Mouse (Mus musculus) gastrocnemius, adult 18-20 months (tissue): ENCODE results near the gene Aadacl3. TPM values are rescaled to one million over a fixed set of nuclear protein-coding genes. Genes with fewer than 3 reads are reported as not detected.

Experiments used
- DNase-seq: peaks from one replicate; pipeline ENCODE4 v3.0.0; 2021; ENCODE audit warnings: low spot score
- long read RNA-seq, 2 experiments: library from polyadenylated mRNA; stranded (forward); transcript quantifications; one replicate each; pipeline ENCODE4 v2.0.0; 2021
- total RNA-seq, 2 experiments: library from RNA; stranded (reverse); gene quantifications; 2 replicates each; pipeline ENCODE4 v1.2.3; 2021

Aadacl3 gene
- not detected for total RNA-seq
- long read RNA-seq, experiment 1, result 0 reads
- long read RNA-seq, experiment 2, result 0 reads

DNA sequence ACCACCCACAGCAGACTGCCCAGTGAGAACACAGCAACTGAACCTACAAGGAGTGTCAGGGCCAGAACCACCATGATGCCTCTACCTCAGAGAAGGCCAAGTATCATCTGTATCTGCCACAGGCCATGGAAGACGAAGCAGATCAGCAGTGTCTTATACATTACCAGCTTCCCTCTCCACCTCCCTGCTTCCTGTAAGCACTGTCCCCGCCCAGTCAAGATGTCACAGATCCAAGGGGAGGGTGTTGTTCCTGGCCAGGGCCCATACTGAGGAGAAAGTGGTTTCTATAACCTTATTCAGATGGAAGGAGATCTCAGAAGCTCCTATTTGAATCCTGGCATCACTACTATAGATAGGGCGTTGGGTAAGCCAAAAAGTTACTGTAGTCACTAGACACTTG is at the start of gene Aadacl3:
TSS of gene Aadacl3 (minus strand) at position 101 of the 400 bp plus-strand sequence.
- DNase-seq, result no peak

DNA sequence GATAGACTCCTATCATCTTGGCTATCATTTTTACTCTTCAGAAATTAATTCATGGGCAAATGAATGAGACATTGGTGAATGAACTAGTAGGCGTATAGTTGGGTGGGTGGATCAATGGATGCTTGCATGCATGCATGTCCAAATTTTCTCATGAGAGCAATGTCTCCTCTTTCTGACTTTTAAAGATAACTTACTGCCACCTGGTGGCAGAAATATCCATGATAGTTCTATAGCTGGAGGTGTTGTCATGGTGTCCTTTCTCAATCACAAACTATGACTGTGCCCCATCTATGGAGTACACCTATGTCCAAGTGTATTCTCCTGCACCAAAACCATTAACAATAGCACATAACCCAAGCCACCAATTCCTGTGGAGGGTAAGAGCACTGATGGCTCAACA is 43.0 kb upstream of the Aadacl3 start:
- DNase-seq, result no peak

DNA sequence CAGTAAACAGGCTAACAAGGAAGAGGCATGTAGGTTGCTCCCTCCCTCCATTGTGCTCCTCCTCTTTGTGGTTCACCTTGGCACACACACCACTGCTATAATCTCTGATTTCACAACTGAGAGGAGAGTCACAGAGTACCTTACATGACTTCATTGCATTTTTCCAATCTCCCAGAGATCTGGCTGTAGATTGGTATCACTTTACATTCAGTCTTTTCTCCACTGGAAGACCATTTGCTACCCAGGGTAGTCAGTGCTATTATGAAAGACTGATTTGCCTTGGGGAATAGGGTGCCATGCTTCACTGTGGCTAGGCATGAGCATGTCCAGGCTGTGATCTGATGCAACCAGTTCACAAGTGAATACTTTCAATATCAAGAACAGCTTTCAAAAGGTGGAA is 29.8 kb upstream of the Aadacl3 start:
- DNase-seq, result no peak

DNA sequence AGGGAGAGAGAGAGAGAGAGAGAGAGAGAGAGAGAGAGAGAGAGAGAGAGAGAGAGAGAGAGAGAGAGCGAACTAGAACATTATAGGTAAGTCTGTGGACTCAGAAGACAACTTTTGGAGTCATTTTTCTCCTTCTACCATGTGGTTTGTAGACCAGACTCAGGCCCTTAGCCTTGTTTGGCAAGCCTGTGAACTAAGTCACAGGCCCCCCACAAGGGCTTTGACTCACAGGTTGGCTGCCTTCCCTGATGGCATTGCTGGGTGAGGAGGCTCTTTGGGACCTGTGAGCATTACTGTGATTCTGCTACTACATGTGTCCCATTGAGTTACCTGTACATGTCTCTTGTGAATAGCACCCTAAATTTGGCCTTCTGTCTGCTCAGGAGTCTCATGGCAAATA is 4.5 kb upstream of the Aadacl3 start:
- no peak for DNase-seq

DNA sequence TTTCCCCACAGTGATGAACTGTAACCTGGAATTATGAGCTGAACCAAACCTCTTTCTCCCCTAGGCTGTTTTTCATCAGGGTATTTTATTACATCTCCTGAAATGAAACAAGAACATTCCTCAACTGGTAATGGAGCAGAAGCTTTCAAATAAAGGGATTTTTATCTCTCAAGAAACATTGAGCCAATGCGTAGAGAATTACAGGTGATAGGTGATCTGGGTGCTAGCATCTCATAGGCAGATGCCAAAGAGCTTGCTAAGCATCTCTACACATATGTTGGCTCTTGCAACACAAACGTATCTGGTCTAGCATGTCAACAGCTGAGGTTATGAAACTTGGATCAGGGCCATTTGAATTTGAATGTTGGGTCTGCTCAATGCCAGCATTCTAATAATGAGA is 1.6 kb upstream of the Aadacl3 start:
- no peak for DNase-seq

DNA sequence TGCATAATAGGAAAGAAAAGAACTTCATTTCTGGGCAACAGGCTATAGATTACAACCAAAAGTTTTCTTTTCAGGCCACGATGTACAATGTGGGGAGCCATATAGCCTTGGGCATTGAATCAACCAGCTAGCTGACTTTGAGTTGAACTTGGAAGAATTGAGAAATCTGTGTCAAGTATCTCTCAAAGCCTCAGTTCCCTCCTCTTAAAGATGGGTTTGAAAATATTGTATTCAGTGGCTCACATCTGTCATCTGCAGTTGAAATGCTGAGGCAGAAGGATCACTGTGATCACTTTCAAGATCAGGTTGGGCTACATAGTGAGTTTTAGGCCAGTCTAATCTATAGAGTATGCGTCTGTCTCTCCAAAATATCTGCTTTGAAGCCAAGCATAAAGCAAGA is 10.3 kb downstream of the Aadacl3 start, which contains the start of gene Gm9944:
TSS of gene Gm9944 (minus strand) at position 101 of the 400 bp plus-strand sequence.
- no peak for DNase-seq

DNA sequence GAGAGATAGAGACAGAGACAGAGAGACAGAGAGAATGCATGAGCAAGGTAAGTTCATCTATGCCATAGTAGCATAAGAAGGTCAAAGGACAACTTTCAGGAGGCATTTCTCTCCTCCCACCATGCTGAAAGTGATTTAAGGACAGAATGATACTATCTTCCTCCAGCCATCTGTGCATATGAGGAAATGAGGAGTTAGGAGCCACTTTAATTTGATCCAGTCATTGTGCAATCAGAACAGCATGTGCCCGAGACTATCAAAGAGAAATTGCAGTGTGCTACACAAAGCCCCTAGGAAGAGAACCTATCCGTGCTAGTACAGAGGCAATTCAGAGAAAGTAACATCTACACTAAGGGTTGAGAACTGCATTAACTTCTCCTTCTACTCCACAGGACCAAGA is 15.0 kb downstream of the Aadacl3 start:
- DNase-seq, result no peak

DNA sequence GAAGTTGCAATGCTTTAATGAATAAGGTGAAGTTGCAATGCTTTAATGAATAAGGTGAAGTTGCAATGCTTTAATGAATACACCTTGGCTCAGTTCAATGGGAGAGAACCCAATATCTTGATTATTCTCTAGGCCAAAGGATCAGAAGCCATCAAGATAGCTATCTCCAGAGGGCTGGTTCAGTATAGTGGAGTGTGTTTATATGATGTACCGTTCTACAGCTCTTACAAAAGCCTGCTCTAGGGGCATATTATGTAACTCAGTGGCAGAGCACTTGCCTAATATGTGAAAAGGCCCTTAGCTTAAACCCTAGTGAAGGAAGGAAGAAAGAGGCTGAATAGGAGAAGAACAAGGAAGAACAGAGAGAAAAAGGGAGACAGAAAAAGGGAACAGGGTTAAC is 22.0 kb downstream of the Aadacl3 start:
- no peak for DNase-seq

- no peak for DNase-seq
Measured at GRCm38 (mm10) chr4:144441095-144441494, 22.5 kb downstream of the Aadacl3 start.

- no peak for DNase-seq
Measured at GRCm38 (mm10) chr4:144438672-144439071, 24.9 kb downstream of the Aadacl3 start, which contains the start of gene 1700012P22Rik. TSS of gene 1700012P22Rik (minus strand) at chr4:144438772.

DNA sequence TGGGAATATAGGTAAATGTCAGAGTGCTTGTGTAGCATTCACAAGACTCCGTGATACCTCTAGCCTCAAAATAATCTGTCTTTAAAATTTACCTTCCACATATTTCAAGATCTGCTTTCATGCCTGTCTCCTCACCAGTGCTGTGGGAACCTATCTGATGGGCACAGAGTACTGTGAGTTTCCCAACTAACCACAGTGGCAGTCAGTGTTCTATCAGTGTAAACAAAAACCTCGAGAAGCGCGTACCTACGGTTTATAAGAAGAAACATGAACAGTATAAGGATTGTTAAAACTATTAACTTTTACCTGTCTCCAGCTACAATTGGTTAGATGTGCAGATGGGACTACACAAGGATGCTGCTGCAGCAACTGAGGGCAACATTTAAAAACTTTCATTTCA is 30.3 kb downstream of the Aadacl3 start:
- no peak for DNase-seq

- DNase-seq, result no peak
Measured at GRCm38 (mm10) chr4:144430723-144431122, 32.8 kb downstream of the Aadacl3 start.

GRCm38 (mm10) chr4:144428868-144429267 is 34.7 kb downstream of the Aadacl3 start:
- no peak for DNase-seq

GRCm38 (mm10) chr4:144424590-144424989 is 39.0 kb downstream of the Aadacl3 start:
- DNase-seq, result no peak

GRCm38 (mm10) chr4:144420644-144421043 is 42.9 kb downstream of the Aadacl3 start:
- no peak for DNase-seq

DNA sequence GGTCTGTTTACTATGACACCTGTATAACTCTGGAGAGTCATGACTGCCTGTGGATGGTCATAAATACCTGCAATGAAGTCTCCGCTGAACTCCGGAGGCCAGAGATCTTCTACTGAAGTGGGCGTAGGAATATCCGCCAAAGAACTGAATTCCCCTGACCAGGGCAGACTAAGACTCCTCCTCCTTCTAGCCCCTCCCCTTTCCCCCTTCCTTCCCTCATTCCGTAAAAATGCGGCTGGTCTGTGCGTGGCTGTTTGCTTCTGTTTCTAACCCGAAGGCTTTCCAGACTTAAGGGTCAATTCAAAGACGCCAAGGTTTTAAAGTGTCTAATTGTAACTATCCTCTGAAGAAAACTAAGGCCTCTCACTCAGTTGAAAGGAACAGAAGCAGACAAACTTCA is 55.3 kb downstream of the Aadacl3 start, which contains the start of gene Pramef12:
TSS of gene Pramef12 (minus strand) at position 175 of the 400 bp plus-strand sequence.
- no peak for DNase-seq

DNA sequence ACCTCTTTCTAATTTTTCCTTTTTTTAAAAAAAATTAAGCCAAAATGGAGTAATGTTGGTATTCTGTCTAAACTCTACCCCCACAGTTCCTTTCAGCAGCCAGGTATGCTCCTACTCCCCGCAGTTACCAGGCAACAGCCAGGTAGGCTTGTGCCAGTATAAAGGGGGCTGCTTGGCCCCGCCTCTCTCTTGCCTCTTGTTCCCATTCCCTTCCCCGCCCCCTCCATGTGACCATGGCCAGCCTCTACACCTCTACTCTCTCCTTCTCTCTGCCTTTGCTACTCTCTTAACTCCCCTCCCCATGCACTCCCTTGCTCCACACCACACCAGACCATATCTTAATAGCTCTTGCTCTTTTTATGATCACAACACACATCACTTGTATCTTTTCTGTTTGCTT is 57.3 kb downstream of the Aadacl3 start:
- no peak for DNase-seq

DNA sequence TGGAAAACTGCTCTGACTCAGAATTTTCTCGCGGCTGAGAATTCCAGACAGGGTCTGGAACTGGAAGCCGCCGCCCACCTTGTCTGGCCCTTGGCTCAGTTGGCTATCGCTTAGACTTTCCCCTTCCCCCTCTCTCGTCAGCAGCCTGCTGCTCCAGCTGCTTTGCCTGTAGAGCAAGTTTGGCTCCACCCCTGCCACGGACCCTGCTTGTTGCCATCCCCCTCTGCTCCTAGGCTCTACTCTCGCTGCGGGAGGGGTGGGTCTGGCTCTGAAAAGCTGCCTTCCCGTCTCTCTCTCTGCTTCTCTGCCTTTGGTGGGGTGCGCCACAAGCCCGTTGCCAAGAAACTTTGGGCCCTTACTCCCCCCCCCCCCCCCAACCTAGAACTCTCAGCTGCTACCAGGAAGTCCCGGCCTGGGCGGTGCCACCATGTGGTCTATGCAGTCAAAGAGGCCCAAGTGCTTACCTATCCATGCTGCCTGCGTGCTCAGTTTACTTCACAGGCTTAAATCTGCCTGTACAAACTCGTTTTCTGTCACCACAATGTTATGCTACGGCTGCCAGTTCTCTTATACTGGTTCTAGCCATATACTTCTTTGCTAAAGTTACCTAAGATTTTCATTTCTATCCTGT is 59.0 kb downstream of the Aadacl3 start:
- no peak for DNase-seq

Other genes starting within 250 kb of the Aadacl3 start
- gene Pramel5, start 183.3 kb downstream of the Aadacl3 start, total RNA-seq, result not detected
- gene Gm13128, start 133.5 kb downstream of the Aadacl3 start, total RNA-seq, result not detected
- gene Gm13119, start 105.8 kb downstream of the Aadacl3 start, total RNA-seq, result not detected
- not detected for gene Pramef20, start 85.8 kb downstream of the Aadacl3 start, total RNA-seq
- gene Pramef12, start 55.3 kb downstream of the Aadacl3 start, total RNA-seq, result under 1 TPM in 1 of 2 experiments, not detected in 1; 0.12 TPM
- not detected for gene 1700012P22Rik, start 25.0 kb downstream of the Aadacl3 start, total RNA-seq
- gene Gm9944, start 10.4 kb downstream of the Aadacl3 start, total RNA-seq, result not detected
- not detected for gene 9430007A20Rik, start 56.1 kb upstream of the Aadacl3 start, total RNA-seq
- gene Gm13124, start 101.4 kb upstream of the Aadacl3 start, total RNA-seq, result not detected
- gene Aadacl4, start 150.0 kb upstream of the Aadacl3 start, total RNA-seq, result not detected
- gene Gm436, start 222.6 kb upstream of the Aadacl3 start, total RNA-seq, result not detected